ENCODE assay signal across 7 mouse cellular contexts in genomic region chr17:47511111-47512020, GRCm38 (mm10). TPM values are rescaled to one million over a fixed set of nuclear protein-coding genes. Genes with fewer than 3 reads are reported as not detected.
DNase-seq lines count a peak whose midpoint lies in the region; ATAC-seq lines count a peak whose summit lies in the region.

No protein-coding gene starts in this region.

- H3K4me2 ChIP-seq in intestine, embryonic 14.5 days (ENCODE audit: low read length) = peak overlapping the region; percentile 50

- no peaks in the 10 kb centered on the region for H3K27me3 ChIP-seq in intestine, embryonic 14.5 days (replicated peaks; ENCODE audit: control insufficient read depth, insufficient read depth, low read length)
- no peaks in the 10 kb centered on the region for H3K27me3 ChIP-seq in midbrain, embryonic 10.5 days (ENCODE audit: low read depth, poor library complexity, severe bottlenecking)

- DNase-seq in adrenal gland, adult 18-20 months (ENCODE audit: low spot score in 2 of 2) = peak; percentile 99
- DNase-seq in embryo, embryonic 11 days = peak; percentile 97
- DNase-seq in gastrocnemius, postnatal 25 days = peak; percentile 97
- peak; percentile 100 for DNase-seq in intestine, embryonic 14.5 days (ENCODE audit: low spot score)
- peak; percentile 94 to 98 for DNase-seq in left cerebral cortex, postnatal 14 days (ENCODE audit: low spot score in 2 of 2)
- peak; percentile 95 for DNase-seq in midbrain, embryonic 10.5 days (ENCODE audit: low spot score)
- DNase-seq in right cerebral cortex, postnatal 4 days = peak; percentile 81

- ATAC-seq in intestine, embryonic 14.5 days (replicated peaks; ENCODE audit: low FRiP score, low TSS enrichment, low read depth) = peak; percentile 84

- peaks cover 50% of the 10 kb centered on the region for H3K4me1 ChIP-seq in intestine, embryonic 14.5 days (replicated peaks; ENCODE audit: control insufficient read depth, insufficient read depth, low read length)
- H3K4me1 ChIP-seq in midbrain, embryonic 10.5 days = peaks cover 23% of the 10 kb centered on the region

- 8% methylated on average over 25 of the region's 25 CpGs for WGBS in intestine, embryonic 14.5 days
- WGBS in midbrain, embryonic 10.5 days = 18% methylated on average over 25 of the region's 25 CpGs

- H3K4me3 ChIP-seq in intestine, embryonic 14.5 days (ENCODE audit: low read depth, low read length) = no peak overlapping the region
- peak overlapping the region; percentile 42 for H3K4me3 ChIP-seq in midbrain, embryonic 10.5 days

- peak overlapping the region; percentile 95 for H3K27ac ChIP-seq in intestine, embryonic 14.5 days (ENCODE audit: low read depth)
- H3K27ac ChIP-seq in midbrain, embryonic 10.5 days (replicated peaks) = peak overlapping the region; percentile 85

- H3K9me3 ChIP-seq in intestine, embryonic 14.5 days (ENCODE audit: control insufficient read depth, low read length) = no peaks in the 10 kb centered on the region
- no peaks in the 10 kb centered on the region for H3K9me3 ChIP-seq in midbrain, embryonic 10.5 days (replicated peaks)

- no peaks in the 10 kb centered on the region for H3K36me3 ChIP-seq in intestine, embryonic 14.5 days (ENCODE audit: control insufficient read depth, insufficient read depth, low read length)
- peaks cover 3% of the 10 kb centered on the region; the same call in 1 of the 2 replicates for H3K36me3 ChIP-seq in midbrain, embryonic 10.5 days

- H3K9ac ChIP-seq in intestine, embryonic 14.5 days (ENCODE audit: low read length) = peak overlapping the region; percentile 43

- intact Hi-C loops in left cerebral cortex, postnatal 14 days (cut with DNase I) = loop anchor here (2.0 to 10.0 kb wide), 2 partner anchors 83 to 163 kb away; no protein-coding TSS in a partner anchor

RNA-seq across cellular contexts. Expression of gene Ccnd3, which starts 6.5 kb away (rescaled TPM):
- total RNA-seq in adrenal gland, adult 18-20 months (2021) = 100 to 1,000 TPM; 328 to 506 TPM
- 10 to 100 TPM; 31.4 to 44.8 TPM for total RNA-seq in gastrocnemius, postnatal 25 days (2021)
- 450 and 457 TPM in 2 replicates for polyA plus RNA-seq in intestine, embryonic 14.5 days (2014; fragmentation: Nextera tagmentation; extraction: Ambion mirVana)
- 10 to 100 TPM; 30.1 to 30.7 TPM for total RNA-seq in left cerebral cortex, postnatal 14 days (2021)
- polyA plus RNA-seq in midbrain, embryonic 10.5 days (2016; fragmentation: Nextera tagmentation; extraction: Ambion mirVana) = 270 and 341 TPM in 2 replicates

RNA-seq across cellular contexts. Expression of gene Taf8, which starts 9.3 kb away (rescaled TPM):
- 10 to 100 TPM; 16.4 to 19.9 TPM for total RNA-seq in adrenal gland, adult 18-20 months (2021)
- 10 to 100 TPM in 1 of 2 experiments, 1 to 10 TPM in 1; 9.6 to 10.0 TPM for total RNA-seq in gastrocnemius, postnatal 25 days (2021)
- polyA plus RNA-seq in intestine, embryonic 14.5 days (2014; fragmentation: Nextera tagmentation; extraction: Ambion mirVana) = 21.5 and 25.0 TPM in 2 replicates
- 10 to 100 TPM; 14.6 to 17.1 TPM for total RNA-seq in left cerebral cortex, postnatal 14 days (2021)
- polyA plus RNA-seq in midbrain, embryonic 10.5 days (2016; fragmentation: Nextera tagmentation; extraction: Ambion mirVana) = 31.4 and 33.8 TPM in 2 replicates

Comparison
In these comparisons a context has a peak if more than half of its experiments do, and no peak if none do; other contexts are left out.
1. RNA of gene Ccnd3, which starts 6.5 kb away (total RNA-seq): 328 to 506 TPM in adrenal gland, adult 18-20 months; 31.4 to 44.8 TPM in gastrocnemius, postnatal 25 days and 30.1 to 30.7 TPM in left cerebral cortex, postnatal 14 days; every median in the first group is over 4 times any median in the second.
2. Peak in every context shown above with its lines, with median percentiles within 50 percentile points of each other: DNase-seq.